28 mouse cellular contexts compared by ENCODE assay signal in genomic region chr16:69646156-69646555, GRCm38 (mm10).
DNase-seq lines count a peak whose midpoint lies in the region; ATAC-seq and TF ChIP-seq lines count a peak whose summit lies in the region.
"Had no signal": no experiment of that assay in that cellular context is flagged by ENCODE, and none has a peak within 500 bp of the region (broad histone marks: within the 10 kb centered on the region; RNA-seq: fewer than 3 reads in every experiment).

No protein-coding gene starts in this region.

- peak; percentile 50 to 74 for DNase-seq in cerebellum, postnatal 14 days
- DNase-seq in liver, adult 2 months (ENCODE audit: extremely low read depth, low read depth, low spot score), result peak; percentile 10
- no peak for DNase-seq in liver
- peak; percentile 45 for DNase-seq in adrenal gland, adult 8-10 months
- peak; percentile 32 for DNase-seq in brain, embryonic 14.5 days (ENCODE audit: low read depth)
- DNase-seq in Muller cell, postnatal 12 days (ENCODE audit: inconsistent ontology term), result no peak
- DNase-seq: embryo, embryonic 11 days; heart, postnatal 4 days; kidney, adult 11 months; kidney, postnatal 36 days; layer of hippocampus, postnatal 36 days; lung, embryonic 14.5 days; midbrain, embryonic 14.5 days; right cerebral cortex, adult 18-20 months; right cerebral cortex, postnatal 4 days; thymus, adult 2 months; thymus, postnatal 4 days had no signal

- no peak overlapping the region for H3K9ac ChIP-seq in liver, adult 2 months (ENCODE audit: low read depth, low read length)
- H3K9ac ChIP-seq: embryonic facial prominence, embryonic 13.5 days; forebrain, embryonic 12.5 days; kidney, embryonic 15.5 days; limb, embryonic 13.5 days; liver, embryonic 14.5 days; lung, embryonic 14.5 days; neural tube, embryonic 12.5 days; stomach, embryonic 15.5 days had no signal

- WGBS in liver, adult 2 months, result 58% methylated on average over 4 of the region's 4 CpGs

- H3K36me3 ChIP-seq in liver, adult 2 months (ENCODE audit: control insufficient read depth, insufficient read depth, low read length), result no peaks in the 10 kb centered on the region
- H3K36me3 ChIP-seq: embryonic facial prominence, embryonic 13.5 days; forebrain, embryonic 12.5 days; heart, embryonic 10.5 days; kidney, embryonic 15.5 days; limb, embryonic 13.5 days; neural tube, embryonic 12.5 days; stomach, embryonic 15.5 days had no signal

- no peaks in the 10 kb centered on the region for H3K27me3 ChIP-seq in liver, adult 2 months (ENCODE audit: control insufficient read depth, insufficient read depth, low read length)
- H3K27me3 ChIP-seq: embryonic facial prominence, embryonic 13.5 days; forebrain, embryonic 12.5 days; kidney, embryonic 15.5 days; limb, embryonic 13.5 days; neural tube, embryonic 12.5 days; stomach, embryonic 15.5 days had no signal

- no peak for ATAC-seq in cerebellum, adult (ENCODE audit: insufficient number of reproducible peaks, low FRiP score, low TSS enrichment)
- ATAC-seq: CD4-positive, CD25-positive, alpha-beta regulatory T cell, adult 4 months had no signal

- no peaks in the 10 kb centered on the region for H3K79me2 ChIP-seq in liver, adult 2 months (ENCODE audit: control insufficient read depth, insufficient read depth, low read length)

- no peak for TF ChIP-seq CTCF in liver, adult 2 months (IDR thresholded peaks at IDR 0.05; ENCODE audit: low read depth, low read length)
- TF ChIP-seq CTCF in brain, embryonic 14.5 days (IDR thresholded peaks at IDR 0.05; ENCODE audit: borderline replicate concordance, extremely low read depth, insufficient read depth, insufficient read length), result no peak

- H3K4me3 ChIP-seq in liver, adult 2 months (ENCODE audit: insufficient read depth, low read depth, low read length), result no peak overlapping the region
- H3K4me3 ChIP-seq: embryonic facial prominence, embryonic 13.5 days; erythroblast, embryonic 14.5 days; forebrain, embryonic 12.5 days; heart, embryonic 10.5 days; kidney, embryonic 15.5 days; limb, embryonic 13.5 days; neural tube, embryonic 12.5 days; stomach, embryonic 15.5 days had no signal

- H3K27ac ChIP-seq in liver, adult 2 months (replicated peaks; ENCODE audit: insufficient read depth, low read depth, low read length), result no peak overlapping the region
- H3K27ac ChIP-seq: embryonic facial prominence, embryonic 13.5 days; forebrain, embryonic 12.5 days; heart, embryonic 10.5 days; kidney, embryonic 15.5 days; limb, embryonic 13.5 days; liver, embryonic 14.5 days; neural tube, embryonic 12.5 days; stomach, embryonic 15.5 days had no signal

- no peak for TF ChIP-seq POLR2A in liver, adult 2 months (IDR thresholded peaks at IDR 0.05; ENCODE audit: extremely low read depth, insufficient read depth, low read length)
- TF ChIP-seq POLR2A in brain, embryonic 14.5 days (IDR thresholded peaks at IDR 0.05; ENCODE audit: borderline replicate concordance, extremely low read depth, insufficient read depth, insufficient read length, poor library complexity, severe bottlenecking), result no peak

- no peaks in the 10 kb centered on the region for H3K4me1 ChIP-seq in liver, adult 2 months (ENCODE audit: control insufficient read depth, insufficient read depth, low read length)
- H3K4me1 ChIP-seq: embryonic facial prominence, embryonic 13.5 days; forebrain, embryonic 12.5 days; heart, embryonic 10.5 days; kidney, embryonic 15.5 days; limb, embryonic 13.5 days; neural tube, embryonic 12.5 days; stomach, embryonic 15.5 days had no signal

Comparison
In these comparisons a context has a peak if more than half of its experiments do, and no peak if none do; other contexts are left out.
1. DNase-seq: peak in cerebellum, postnatal 14 days (2 of 2), liver, adult 2 months (single experiment), adrenal gland, adult 8-10 months (single experiment) and brain, embryonic 14.5 days (single experiment); none in liver (single experiment) and Muller cell, postnatal 12 days (single experiment).